Mouse (Mus musculus) limb, embryonic 11.5 days (tissue): ENCODE data around the gene Tmem117. TPM values are rescaled to one million over a fixed set of nuclear protein-coding genes. Genes with fewer than 3 reads are reported as not detected.

Experiments used
- ATAC-seq: fragments of 200-750 bp; cut with Nextera tagmentation; 2 replicates; pipeline ENCODE4 v1.8.0; 2017; ENCODE audit warnings: low read depth; ENCODE audit not compliant: insufficient number of reproducible peaks, low FRiP score, low TSS enrichment
- DNase-seq: peaks from one replicate; pipeline ENCODE4 v3.0.0-alpha.2; 2015; ENCODE audit warnings: low spot score
- H3K27ac ChIP-seq: fragments of 300-500 bp; sonication (generic); replicated peaks from 2 replicates; pipeline ENCODE4 v1.5.1; 2014; ENCODE audit warnings: low read depth, mild to moderate bottlenecking, low read length
- H3K27me3 ChIP-seq: fragments of 300-500 bp; sonication (generic); 2 replicates; pipeline ENCODE4 v1.6.1; 2014; ENCODE audit warnings: mild to moderate bottlenecking, low read length, mixed read lengths; ENCODE audit not compliant: control insufficient read depth, insufficient read depth
- H3K36me3 ChIP-seq: fragments of 300-500 bp; sonication (generic); 2 replicates; pipeline ENCODE4 v1.6.1; 2014; ENCODE audit warnings: mild to moderate bottlenecking, low read length, moderate library complexity, mixed read lengths; ENCODE audit not compliant: control insufficient read depth, insufficient read depth
- H3K4me1 ChIP-seq: fragments of 300-500 bp; sonication (generic); 2 replicates; pipeline ENCODE4 v1.6.1; 2014; ENCODE audit warnings: low read length, mixed read lengths; ENCODE audit not compliant: control insufficient read depth, insufficient read depth
- H3K4me2 ChIP-seq: fragments of 300-500 bp; sonication (generic); 2 replicates; pipeline ENCODE4 v1.6.1; 2014; ENCODE audit warnings: low read depth, mild to moderate bottlenecking, moderate library complexity; ENCODE audit not compliant: severe bottlenecking
- H3K4me3 ChIP-seq: fragments of 300-500 bp; sonication (generic); 2 replicates; pipeline ENCODE4 v1.5.1; 2014; ENCODE audit warnings: low read depth, low read length
- H3K9ac ChIP-seq: fragments of 300-500 bp; sonication (generic); 2 replicates; pipeline ENCODE4 v1.6.1; 2014; ENCODE audit warnings: mild to moderate bottlenecking, low read length
- H3K9me3 ChIP-seq: fragments of 300-500 bp; sonication (generic); 2 replicates; pipeline ENCODE4 v1.6.1; 2016; ENCODE audit warnings: low read length; ENCODE audit not compliant: control insufficient read depth
- WGBS: fragments of 180-500 bp; shearing (Covaris S2); extraction: QIAGEN DNeasy Blood & Tissue Kit; methylation state at CpG from one replicate; pipeline ENCODE4 v1.1.7; 2014; 5-methylcytosine and 5-hydroxymethylcytosine counted together
- polyA plus RNA-seq: library from polyadenylated mRNA; unstranded; fragments of >200 nt; fragmentation: Nextera tagmentation; extraction: Ambion mirVana; gene quantifications from 2 replicates; pipeline ENCODE4 v1.2.1, GENCODE M21; 2014

Tmem117 gene
- polyA plus RNA-seq, 1 experiment from 2014 or later = 1.7 TPM

- H3K27me3 ChIP-seq = no peaks in the 10 kb centered on the region
- 82% methylated on average over 8 of the region's 8 CpGs for WGBS
- DNase-seq (no peak), ATAC-seq (no peak)
- no peaks in the 10 kb centered on the region for H3K9me3 ChIP-seq
- H3K4me2 ChIP-seq = no peak overlapping the region
- no peaks in the 10 kb centered on the region for H3K36me3 ChIP-seq
- H3K4me3 ChIP-seq = no peak overlapping the region
- no peak overlapping the region for H3K27ac ChIP-seq
- no peak overlapping the region for H3K9ac ChIP-seq
- no peaks in the 10 kb centered on the region for H3K4me1 ChIP-seq
These were observed 376.2 kb downstream of the Tmem117 start for GRCm38 (mm10) chr15:95005121-95005824.

DNA sequence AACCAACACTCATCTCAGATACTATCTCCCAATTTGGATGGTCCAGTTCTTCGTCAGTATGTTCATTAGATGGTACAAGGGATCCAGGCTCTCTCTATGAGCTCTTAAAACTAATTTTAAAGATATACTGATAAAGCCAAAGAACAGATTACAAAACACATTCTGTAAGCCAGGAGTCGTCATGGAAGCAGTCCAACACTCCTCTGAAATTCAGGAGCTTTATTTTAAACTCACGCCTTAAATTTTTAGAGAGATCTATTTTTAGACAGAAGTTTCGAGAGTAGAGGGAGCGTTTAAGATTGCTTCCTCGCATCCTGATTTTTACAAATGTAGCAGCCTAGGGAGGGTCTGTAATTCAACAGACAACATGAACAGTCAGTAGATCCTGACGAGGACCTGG lies 393.2 kb downstream of the Tmem117 start:
- WGBS = 90% methylated on average over 7 of the region's 7 CpGs
- H3K4me1 ChIP-seq = no peaks in the 10 kb centered on the region

DNA sequence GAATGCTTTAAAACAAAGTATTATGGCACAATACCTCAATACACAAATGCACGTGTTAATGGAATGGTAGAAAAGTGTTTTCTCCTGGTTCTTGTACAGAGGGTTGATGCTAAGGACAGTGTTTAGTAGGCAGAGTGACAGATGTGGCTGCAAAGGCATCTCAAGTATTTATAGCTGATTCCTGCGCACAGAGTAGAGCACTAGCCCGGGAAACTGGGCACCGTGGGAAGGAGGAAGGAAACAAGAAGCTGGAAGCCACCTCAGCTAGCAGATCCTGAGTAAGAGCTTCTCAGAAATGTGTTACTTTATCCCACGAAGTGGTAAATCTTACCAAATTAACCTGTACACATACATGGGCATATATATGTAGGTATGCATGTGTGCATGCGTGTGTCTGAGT lies 395.4 kb downstream of the Tmem117 start:
- Histone ChIP-seq H3K27me3 (no peaks in the 10 kb centered on the region), H3K4me1 (no peaks in the 10 kb centered on the region), H3K9ac (no peak overlapping the region), H3K4me3 (no peak overlapping the region), H3K9me3 (no peaks in the 10 kb centered on the region), H3K36me3 (no peaks in the 10 kb centered on the region), H3K27ac (no peak overlapping the region), H3K4me2 (no peak overlapping the region)
- ATAC-seq = no peak
- no peak for DNase-seq
- WGBS = 59% methylated on average over 6 of the region's 6 CpGs

More for the DNA sequence above, 393.2 kb downstream of the Tmem117 start:
- Histone ChIP-seq H3K27me3 (no peaks in the 10 kb centered on the region), H3K4me3 (no peak overlapping the region), H3K9ac (no peak overlapping the region), H3K9me3 (no peaks in the 10 kb centered on the region), H3K4me2 (no peak overlapping the region), H3K27ac (no peak overlapping the region), H3K36me3 (no peaks in the 10 kb centered on the region)
- DNase-seq = no peak
- ATAC-seq = no peak

DNA sequence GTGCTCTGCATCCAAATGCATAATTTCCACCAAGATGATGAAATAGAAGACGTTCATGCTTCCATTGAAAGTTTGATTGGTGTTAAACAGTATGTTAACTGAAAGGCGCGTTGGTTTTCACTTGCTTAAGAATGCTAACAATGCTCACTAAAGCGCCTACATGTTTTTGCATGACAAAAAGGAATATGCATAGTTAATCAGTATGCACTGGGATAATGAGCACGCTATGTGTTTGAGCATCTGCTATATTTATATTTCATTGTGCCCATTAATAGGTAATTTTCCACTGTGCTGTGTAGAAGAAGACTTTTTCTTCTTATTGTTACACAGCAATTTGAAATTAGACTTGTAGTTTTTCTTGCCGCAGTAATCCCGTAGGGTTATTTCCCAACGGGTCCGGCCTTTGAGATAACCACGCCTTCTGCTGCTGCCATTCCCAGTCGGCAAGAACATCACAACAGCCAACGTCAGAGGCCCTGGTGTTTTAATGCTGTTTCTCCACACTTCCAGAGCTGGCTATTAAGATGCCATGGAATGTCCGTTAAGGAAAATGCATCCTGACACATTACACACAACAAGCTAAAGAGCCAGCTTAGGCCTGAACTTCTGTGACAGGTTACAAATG lies 399.9 kb downstream of the Tmem117 start:
- Histone ChIP-seq H3K4me1 (no peaks in the 10 kb centered on the region), H3K4me3 (no peak overlapping the region), H3K4me2 (no peak overlapping the region), H3K9me3 (no peaks in the 10 kb centered on the region), H3K27me3 (no peaks in the 10 kb centered on the region), H3K27ac (no peak overlapping the region), H3K9ac (no peak overlapping the region), H3K36me3 (no peaks in the 10 kb centered on the region)
- 85% methylated on average over 13 of the region's 13 CpGs for WGBS
- ATAC-seq = no peak
- no peak for DNase-seq

DNA sequence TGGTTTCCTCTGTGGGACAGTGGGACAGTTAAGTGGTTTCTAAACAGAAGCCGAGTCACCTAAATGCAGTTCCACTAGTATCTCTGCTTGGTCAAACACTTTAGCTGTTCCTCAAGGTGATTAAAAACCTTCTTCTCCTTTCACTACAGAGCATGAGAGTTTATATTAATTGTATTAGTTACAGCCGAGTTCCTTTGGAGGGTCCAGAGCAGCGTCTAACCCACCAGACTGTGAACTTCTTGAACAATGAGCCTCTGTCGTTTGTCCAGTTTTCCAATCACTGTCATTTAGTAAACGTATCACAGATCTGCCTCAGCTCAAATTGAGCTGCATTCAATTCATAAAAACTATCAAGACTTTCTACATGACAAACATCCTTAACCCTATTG lies 400.4 kb downstream of the Tmem117 start:
- H3K9ac ChIP-seq = no peak overlapping the region
- 79% methylated on average over 5 of the region's 5 CpGs for WGBS

GRCm38 (mm10) chr15:95042437-95042836 lies 413.4 kb downstream of the Tmem117 start:
- WGBS = 87% methylated on average over 9 of the region's 9 CpGs

More for the DNA sequence above, 400.4 kb downstream of the Tmem117 start:
- H3K4me3 ChIP-seq = no peak overlapping the region
- H3K27ac ChIP-seq = no peak overlapping the region
- no peaks in the 10 kb centered on the region for H3K4me1 ChIP-seq
- H3K4me2 ChIP-seq = no peak overlapping the region
- no peaks in the 10 kb centered on the region for H3K9me3 ChIP-seq
- H3K27me3 ChIP-seq = no peaks in the 10 kb centered on the region
- no peaks in the 10 kb centered on the region for H3K36me3 ChIP-seq
- DNase-seq (no peak), ATAC-seq (no peak)

DNA sequence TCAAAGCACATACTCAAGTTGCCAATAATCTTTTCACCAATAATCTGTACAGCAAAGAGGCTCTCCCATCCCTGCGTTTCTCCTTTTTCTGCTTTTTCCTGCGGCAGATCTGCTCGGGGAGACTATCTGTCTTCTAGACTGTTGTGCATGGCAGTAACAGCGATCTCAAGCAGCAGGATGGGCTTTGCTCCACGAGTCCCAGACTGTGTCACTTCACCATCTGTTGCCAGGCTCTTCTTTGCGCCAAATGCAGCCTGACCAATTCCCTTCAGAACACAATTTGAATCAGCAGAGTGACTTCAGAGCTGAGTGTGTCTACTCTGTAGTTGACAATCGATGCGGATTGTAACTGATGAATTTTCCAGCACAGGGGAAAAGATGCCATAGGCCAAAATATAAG lies 415.0 kb downstream of the Tmem117 start:
- H3K36me3 ChIP-seq = no peaks in the 10 kb centered on the region
- no peak overlapping the region for H3K27ac ChIP-seq
- H3K9me3 ChIP-seq = no peaks in the 10 kb centered on the region
- no peak overlapping the region for H3K4me3 ChIP-seq
- 86% methylated on average over 8 of the region's 8 CpGs for WGBS
- H3K27me3 ChIP-seq = no peaks in the 10 kb centered on the region
- no peak for ATAC-seq
- DNase-seq = no peak
- H3K9ac ChIP-seq = no peak overlapping the region
- H3K4me2 ChIP-seq = no peak overlapping the region
- H3K4me1 ChIP-seq = 0 out of 2 replicates have a peak, but pooled peaks cover 3% of the 10 kb centered on the region

More at GRCm38 (mm10) chr15:95042437-95042836, 413.4 kb downstream of the Tmem117 start:
- Histone ChIP-seq H3K4me2 (no peak overlapping the region), H3K9ac (no peak overlapping the region), H3K4me3 (no peak overlapping the region), H3K27ac (no peak overlapping the region), H3K27me3 (no peaks in the 10 kb centered on the region), H3K4me1 (no peaks in the 10 kb centered on the region), H3K9me3 (no peaks in the 10 kb centered on the region), H3K36me3 (no peaks in the 10 kb centered on the region)
- DNase-seq = no peak
- ATAC-seq = no peak

DNA sequence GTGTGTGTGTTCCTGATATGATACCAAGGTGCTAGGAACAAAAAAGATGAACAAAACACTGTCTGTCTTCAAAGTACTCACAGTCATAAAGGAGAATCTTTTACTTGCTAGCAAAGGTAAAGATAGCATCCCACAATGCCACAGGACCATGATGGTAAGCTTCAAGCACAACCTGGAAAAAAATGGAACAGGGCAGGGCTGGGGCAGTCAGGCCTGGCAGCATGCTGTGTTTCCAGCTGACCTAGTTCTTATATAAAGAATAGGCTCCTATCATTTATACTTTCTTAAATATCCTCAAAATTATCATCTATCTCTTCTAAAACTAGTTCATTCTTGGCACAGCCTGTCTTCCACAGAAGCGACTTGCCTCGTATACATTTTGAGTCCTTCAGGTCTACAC lies 418.5 kb downstream of the Tmem117 start:
- no peak overlapping the region for H3K9ac ChIP-seq
- WGBS = 92% methylated on average over 2 of the region's 2 CpGs
- ATAC-seq (no peak), DNase-seq (no peak)
- H3K4me3 ChIP-seq = no peak overlapping the region
- no peak overlapping the region for H3K27ac ChIP-seq
- H3K9me3 ChIP-seq = no peaks in the 10 kb centered on the region
- H3K27me3 ChIP-seq = no peaks in the 10 kb centered on the region
- H3K36me3 ChIP-seq = no peaks in the 10 kb centered on the region
- no peak overlapping the region for H3K4me2 ChIP-seq
- 0 out of 2 replicates have a peak, but pooled peaks cover 3% of the 10 kb centered on the region for H3K4me1 ChIP-seq
